17 mouse cellular contexts compared by ENCODE assay signal in genomic region chr8:85787909-85788308, GRCm38 (mm10).
"Had no signal": no experiment of that assay in that cellular context is flagged by ENCODE, and none has a peak within 500 bp of the region (broad histone marks: within the 10 kb centered on the region; RNA-seq: fewer than 3 reads in every experiment).

No protein-coding gene starts in this region.

- H3K4me1 ChIP-seq: liver, embryonic 13.5 days; liver, embryonic 15.5 days; midbrain, embryonic 10.5 days; midbrain, embryonic 12.5 days; neural tube, embryonic 12.5 days had no signal

- H3K36me3 ChIP-seq: liver, embryonic 15.5 days; neural tube, embryonic 12.5 days had no signal

- H3K4me2 ChIP-seq: liver, embryonic 13.5 days; liver, embryonic 15.5 days; lung, embryonic 14.5 days; midbrain, embryonic 12.5 days; neural tube, embryonic 12.5 days had no signal

- ATAC-seq: midbrain, embryonic 16.5 days had no signal

- H3K27ac ChIP-seq: liver, embryonic 13.5 days; liver, embryonic 15.5 days; midbrain, embryonic 10.5 days; midbrain, embryonic 12.5 days; neural tube, embryonic 12.5 days had no signal

- H3K9me3 ChIP-seq: liver, embryonic 13.5 days; liver, embryonic 15.5 days; midbrain, embryonic 10.5 days; midbrain, embryonic 12.5 days; neural tube, embryonic 12.5 days had no signal

- DNase-seq: liver, embryonic 13.5 days; lung, adult 18-20 months; lung, embryonic 14.5 days; lung, postnatal 10 days; lung, postnatal 4 days; midbrain, embryonic 14.5 days; right cerebral cortex, postnatal 14 days; spleen, adult 18-20 months; thymus, adult 18-20 months; thymus, postnatal 14 days; thymus, postnatal 36 days had no signal

- H3K9ac ChIP-seq: liver, embryonic 13.5 days; liver, embryonic 15.5 days; lung, embryonic 14.5 days; midbrain, embryonic 12.5 days; neural tube, embryonic 12.5 days had no signal

- H3K4me3 ChIP-seq: liver, embryonic 13.5 days; liver, embryonic 15.5 days; midbrain, embryonic 10.5 days; midbrain, embryonic 12.5 days; myocyte; neural tube, embryonic 12.5 days had no signal

- H3K27me3 ChIP-seq: liver, embryonic 13.5 days; liver, embryonic 15.5 days; midbrain, embryonic 12.5 days; neural tube, embryonic 12.5 days had no signal
